13 mouse cellular contexts compared by ENCODE assay signal in genomic region chr4:150740167-150740566, GRCm38 (mm10).
DNase-seq lines count a peak whose midpoint lies in the region; ATAC-seq and TF ChIP-seq lines count a peak whose summit lies in the region.
"Had no signal": no experiment of that assay in that cellular context is flagged by ENCODE, and none has a peak within 500 bp of the region (broad histone marks: within the 10 kb centered on the region; RNA-seq: fewer than 3 reads in every experiment).

No protein-coding gene starts in this region.

- 57% methylated on average over 8 of the region's 8 CpGs for WGBS in hindbrain, embryonic 12.5 days
- 58% methylated on average over 8 of the region's 8 CpGs for WGBS in hindbrain, embryonic 11.5 days
- WGBS in stomach, embryonic 16.5 days = 26% methylated on average over 8 of the region's 8 CpGs
- WGBS in stomach, postnatal 0 days = 27% methylated on average over 8 of the region's 8 CpGs

- no peak for TF ChIP-seq EP300 in stomach, postnatal 0 days (optimal IDR thresholded peaks at IDR 0.05)

- ATAC-seq in hindbrain, embryonic 12.5 days (ENCODE audit: low FRiP score) = no peak
- ATAC-seq in hindbrain, embryonic 11.5 days (ENCODE audit: low FRiP score) = no peak; the same call in 1 of the 2 replicates
- ATAC-seq in stomach, embryonic 16.5 days (ENCODE audit: insufficient read depth, low FRiP score) = peak; percentile 38; the same call in 1 of the 2 replicates
- ATAC-seq in stomach, postnatal 0 days (ENCODE audit: low FRiP score, low TSS enrichment) = no peak

- peaks cover 20% of the 10 kb centered on the region for H3K4me1 ChIP-seq in hindbrain, embryonic 12.5 days
- peaks cover 2% of the 10 kb centered on the region; the same call in 1 of the 2 replicates for H3K4me1 ChIP-seq in hindbrain, embryonic 11.5 days (replicated peaks; ENCODE audit: control insufficient read depth, insufficient read depth, low read length)
- 0 out of 2 replicates have a peak, but pooled peaks cover 2% of the 10 kb centered on the region for H3K4me1 ChIP-seq in stomach, embryonic 16.5 days (ENCODE audit: control insufficient read depth, insufficient read depth, low read length)
- H3K4me1 ChIP-seq in stomach, postnatal 0 days (replicated peaks; ENCODE audit: control insufficient read depth, insufficient read depth) = no peaks in the 10 kb centered on the region
- H3K4me1 ChIP-seq: stomach, embryonic 15.5 days had no signal

- DNase-seq in hindbrain, embryonic 11.5 days (ENCODE audit: low spot score) = no peak
- DNase-seq in stomach, postnatal 0 days (ENCODE audit: low spot score) = no peak
- peak; percentile 66 to 85 for DNase-seq in lung, postnatal 4 days
- DNase-seq in adrenal gland, postnatal 4 days (ENCODE audit: low spot score in 2 of 2) = no peak
- no peak for DNase-seq in thymus, postnatal 36 days
- DNase-seq in layer of hippocampus, postnatal 10 days (ENCODE audit: low spot score in 2 of 2) = no peak
- DNase-seq: adrenal gland, adult 2 months; cerebellum, adult 9-11 months; gastrocnemius, postnatal 36 days; liver had no signal

- H3K27me3 ChIP-seq in hindbrain, embryonic 12.5 days = no peaks in the 10 kb centered on the region
- H3K27me3 ChIP-seq in hindbrain, embryonic 11.5 days (ENCODE audit: control insufficient read depth, insufficient read depth, low read length) = no peaks in the 10 kb centered on the region
- H3K27me3 ChIP-seq in stomach, embryonic 16.5 days (ENCODE audit: control insufficient read depth, insufficient read depth, low read length) = no peaks in the 10 kb centered on the region
- no peaks in the 10 kb centered on the region for H3K27me3 ChIP-seq in stomach, postnatal 0 days (ENCODE audit: control insufficient read depth, insufficient read depth, low read length)
- H3K27me3 ChIP-seq: stomach, embryonic 15.5 days had no signal

- H3K36me3 ChIP-seq in hindbrain, embryonic 12.5 days = no peaks in the 10 kb centered on the region
- H3K36me3 ChIP-seq in hindbrain, embryonic 11.5 days (ENCODE audit: control insufficient read depth, insufficient read depth, low read length) = no peaks in the 10 kb centered on the region
- no peaks in the 10 kb centered on the region for H3K36me3 ChIP-seq in stomach, embryonic 16.5 days (ENCODE audit: control insufficient read depth, insufficient read depth, low read length)
- no peaks in the 10 kb centered on the region for H3K36me3 ChIP-seq in stomach, postnatal 0 days (ENCODE audit: control insufficient read depth, insufficient read depth, low read length)
- H3K36me3 ChIP-seq: stomach, embryonic 15.5 days had no signal

- H3K4me2 ChIP-seq in hindbrain, embryonic 12.5 days (replicated peaks) = no peak overlapping the region
- H3K4me2 ChIP-seq in hindbrain, embryonic 11.5 days (replicated peaks; ENCODE audit: low read depth, low read length) = no peak overlapping the region
- no peak overlapping the region for H3K4me2 ChIP-seq in stomach, embryonic 16.5 days (ENCODE audit: low read depth, low read length)
- no peak overlapping the region for H3K4me2 ChIP-seq in stomach, postnatal 0 days (replicated peaks; ENCODE audit: low read depth)
- H3K4me2 ChIP-seq: stomach, embryonic 15.5 days had no signal

- 0 out of 2 replicates have a peak overlapping the region, but pooled peaks have one; percentile 1 for H3K27ac ChIP-seq in hindbrain, embryonic 12.5 days
- no peak overlapping the region for H3K27ac ChIP-seq in hindbrain, embryonic 11.5 days (ENCODE audit: low read depth, low read length)
- H3K27ac ChIP-seq in stomach, embryonic 16.5 days (ENCODE audit: low read length) = no peak overlapping the region
- H3K27ac ChIP-seq in stomach, postnatal 0 days (replicated peaks) = no peak overlapping the region
- H3K27ac ChIP-seq: stomach, embryonic 15.5 days had no signal

- no peak overlapping the region for H3K9ac ChIP-seq in hindbrain, embryonic 12.5 days
- H3K9ac ChIP-seq in hindbrain, embryonic 11.5 days (ENCODE audit: low read depth, low read length) = no peak overlapping the region
- no peak overlapping the region for H3K9ac ChIP-seq in stomach, embryonic 16.5 days (ENCODE audit: low read length)
- no peak overlapping the region for H3K9ac ChIP-seq in stomach, postnatal 0 days (ENCODE audit: low read length)
- H3K9ac ChIP-seq: stomach, embryonic 15.5 days had no signal

- TF ChIP-seq CTCF in stomach, postnatal 0 days (IDR thresholded peaks at IDR 0.05; ENCODE audit: low read depth) = no peak

- no peaks in the 10 kb centered on the region for H3K9me3 ChIP-seq in hindbrain, embryonic 12.5 days (replicated peaks)
- H3K9me3 ChIP-seq in hindbrain, embryonic 11.5 days (ENCODE audit: control insufficient read depth, low read length) = no peaks in the 10 kb centered on the region
- H3K9me3 ChIP-seq in stomach, embryonic 16.5 days (replicated peaks; ENCODE audit: control insufficient read depth, low read length) = no peaks in the 10 kb centered on the region
- no peaks in the 10 kb centered on the region for H3K9me3 ChIP-seq in stomach, postnatal 0 days (ENCODE audit: control insufficient read depth, low read length)
- H3K9me3 ChIP-seq: stomach, embryonic 15.5 days had no signal

- no peak overlapping the region for H3K4me3 ChIP-seq in hindbrain, embryonic 12.5 days
- H3K4me3 ChIP-seq in hindbrain, embryonic 11.5 days (ENCODE audit: low read depth, low read length) = no peak overlapping the region
- H3K4me3 ChIP-seq in stomach, embryonic 16.5 days (replicated peaks; ENCODE audit: low read length) = no peak overlapping the region
- no peak overlapping the region for H3K4me3 ChIP-seq in stomach, postnatal 0 days (ENCODE audit: low read depth, low read length)
- H3K4me3 ChIP-seq: stomach, embryonic 15.5 days had no signal

Comparison
In these comparisons a context has a peak if more than half of its experiments do, and no peak if none do; other contexts are left out.
1. DNase-seq: peak in lung, postnatal 4 days (2 of 2); none in hindbrain, embryonic 11.5 days (single experiment), stomach, postnatal 0 days (single experiment), adrenal gland, postnatal 4 days (0 of 2), thymus, postnatal 36 days (0 of 2) and layer of hippocampus, postnatal 10 days (0 of 2).